Mouse (Mus musculus) stomach, embryonic 16.5 days (tissue): ENCODE measurements at regions not wholly inside any gene's neighbourhood (a gene's known extent, or its start where the extent isn't known, plus 50 kb on each side); places are given as distances from the start of the nearest gene placed in this dataset.
"Not testable (repeated sequence)": the region's sequence is repeated elsewhere in the genome, so short reads cannot be mapped to it uniquely, and the experiment has no call there.

Experiments
- ATAC-seq: fragments of 200-750 bp; cut with Nextera tagmentation; 2 replicates; pipeline ENCODE4 v1.8.0; 2017; ENCODE audit warnings: moderate number of reproducible peaks, moderate TSS enrichment; ENCODE audit not compliant: insufficient read depth, low FRiP score
- H3K27ac ChIP-seq: fragments of 300-500 bp; sonication (generic); 2 replicates; pipeline ENCODE4 v1.5.1; 2014; ENCODE audit warnings: low read length
- H3K27me3 ChIP-seq: fragments of 300-500 bp; sonication (generic); 2 replicates; pipeline ENCODE4 v1.6.1; 2014; ENCODE audit warnings: low read length, control low read depth, mixed read lengths; ENCODE audit not compliant: control insufficient read depth, insufficient read depth
- H3K36me3 ChIP-seq: fragments of 300-500 bp; sonication (generic); 2 replicates; pipeline ENCODE4 v1.6.1; 2014; ENCODE audit warnings: low read length; ENCODE audit not compliant: control insufficient read depth, insufficient read depth
- H3K4me1 ChIP-seq: fragments of 300-500 bp; sonication (generic); 2 replicates; pipeline ENCODE4 v1.6.1; 2014; ENCODE audit warnings: low read length, control low read depth, mixed read lengths; ENCODE audit not compliant: control insufficient read depth, insufficient read depth
- H3K4me2 ChIP-seq: fragments of 300-500 bp; sonication (generic); 2 replicates; pipeline ENCODE4 v1.6.1; 2014; ENCODE audit warnings: low read depth, low read length, mixed read lengths
- H3K4me3 ChIP-seq: fragments of 300-500 bp; sonication (generic); replicated peaks from 2 replicates; pipeline ENCODE4 v1.5.1; 2014; ENCODE audit warnings: mild to moderate bottlenecking, low read length
- H3K9ac ChIP-seq: fragments of 300-500 bp; sonication (generic); 2 replicates; pipeline ENCODE4 v1.6.1; 2014; ENCODE audit warnings: low read length
- H3K9me3 ChIP-seq: fragments of 300-500 bp; sonication (generic); replicated peaks from 2 replicates; pipeline ENCODE4 v1.6.1; 2016; ENCODE audit warnings: low read length, control low read depth; ENCODE audit not compliant: control insufficient read depth
- WGBS: fragments of 180-500 bp; shearing (Covaris S2); extraction: QIAGEN DNeasy Blood & Tissue Kit; methylation state at CpG from one replicate; pipeline ENCODE4 v1.1.7; 2014; 5-methylcytosine and 5-hydroxymethylcytosine counted together

DNA sequence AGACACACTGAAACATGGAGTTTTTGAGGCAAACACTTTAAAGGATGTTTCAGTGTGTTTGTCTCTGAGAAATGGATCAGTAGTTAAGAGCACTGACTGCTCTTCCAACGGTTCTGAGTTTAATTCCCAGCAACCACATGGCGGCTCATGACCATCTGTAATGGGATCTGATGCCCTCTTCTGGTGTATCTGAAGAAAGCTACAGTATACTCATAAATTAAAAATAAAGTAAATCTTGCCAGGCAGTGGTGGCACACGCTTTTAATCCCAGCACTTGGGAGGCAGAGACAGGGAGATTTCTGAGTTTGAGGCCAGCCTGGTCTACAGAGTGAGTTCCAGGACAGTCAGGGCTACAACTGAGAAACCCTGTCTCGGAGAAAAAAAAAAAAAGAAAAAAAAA, 54.5 kb upstream of the Irx2 start:
- not testable (repeated sequence) for H3K9ac ChIP-seq, H3K4me3 ChIP-seq, H3K27ac ChIP-seq, H3K4me1 ChIP-seq, H3K9me3 ChIP-seq, H3K36me3 ChIP-seq, ATAC-seq, H3K4me2 ChIP-seq, H3K27me3 ChIP-seq
- 66% methylated on average over 4 of the region's 4 CpGs for WGBS

DNA sequence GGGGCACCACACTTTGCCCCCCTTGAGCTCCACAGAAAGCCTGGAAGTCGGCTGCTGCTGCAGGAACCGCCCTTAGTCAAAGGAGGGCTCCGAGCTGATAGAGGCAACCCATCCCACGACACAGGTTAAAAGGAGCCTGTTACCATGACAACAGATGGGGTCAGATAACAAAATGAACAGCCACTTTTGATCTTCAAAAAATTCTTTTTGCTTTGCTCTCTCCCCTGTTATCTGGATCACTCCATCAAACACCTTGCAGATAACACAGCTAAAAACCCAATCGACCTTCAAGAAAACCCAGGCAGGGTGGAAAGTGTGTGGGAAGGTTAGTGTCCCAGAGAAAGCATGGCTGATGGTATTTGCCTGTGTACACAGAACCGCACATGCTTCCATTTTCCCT, 52.1 kb upstream of the Irx2 start:
- no peaks in the 10 kb centered on the region for H3K9me3 ChIP-seq
- H3K4me1 ChIP-seq = no peaks in the 10 kb centered on the region
- no peak overlapping the region for H3K9ac ChIP-seq
- no peaks in the 10 kb centered on the region for H3K36me3 ChIP-seq
- H3K4me2 ChIP-seq = no peak overlapping the region
- H3K27ac ChIP-seq = no peak overlapping the region
- ATAC-seq = no peak
- no peak overlapping the region for H3K4me3 ChIP-seq
- H3K27me3 ChIP-seq = no peaks in the 10 kb centered on the region
- 15% methylated on average over 6 of the region's 6 CpGs for WGBS

DNA sequence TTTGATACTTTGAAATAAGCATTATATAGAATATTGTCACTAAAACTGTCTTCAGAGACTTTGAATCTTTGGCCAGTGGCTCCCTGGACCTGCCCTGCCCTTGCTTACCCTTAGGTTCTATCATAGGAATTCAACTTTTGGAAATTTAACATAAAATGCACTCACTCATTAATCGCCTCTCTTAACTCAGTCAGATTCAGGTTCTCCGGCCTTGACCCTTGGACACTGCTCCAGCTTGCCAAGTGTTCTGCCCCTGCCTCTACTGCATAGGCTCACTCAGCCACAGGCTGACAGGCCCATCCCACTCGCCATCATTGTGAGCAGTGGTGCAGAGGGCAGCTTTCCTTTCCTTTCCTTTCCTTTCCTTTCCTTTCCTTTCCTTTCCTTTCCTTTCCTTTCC, 50.2 kb upstream of the Irx2 start:
- Histone ChIP-seq H3K9me3 (no peaks in the 10 kb centered on the region), H3K4me1 (no peaks in the 10 kb centered on the region)
- 77% methylated on average over 3 of the region's 3 CpGs for WGBS

More for the DNA sequence above, 50.2 kb upstream of the Irx2 start:
- no peak overlapping the region for H3K4me2 ChIP-seq
- H3K27ac ChIP-seq = no peak overlapping the region
- H3K4me3 ChIP-seq = no peak overlapping the region
- no peaks in the 10 kb centered on the region for H3K36me3 ChIP-seq
- no peak for ATAC-seq
- no peak overlapping the region for H3K9ac ChIP-seq
- no peaks in the 10 kb centered on the region for H3K27me3 ChIP-seq
